Mouse (Mus musculus) T-cell, adult 2 months (primary cell): Measurements from ENCODE around the gene Blcap.

Source experiments
- DNase-seq: peaks from one replicate; pipeline ENCODE4 v3.0.0; 2022; ENCODE audit warnings: low spot score

The Blcap gene

DNA sequence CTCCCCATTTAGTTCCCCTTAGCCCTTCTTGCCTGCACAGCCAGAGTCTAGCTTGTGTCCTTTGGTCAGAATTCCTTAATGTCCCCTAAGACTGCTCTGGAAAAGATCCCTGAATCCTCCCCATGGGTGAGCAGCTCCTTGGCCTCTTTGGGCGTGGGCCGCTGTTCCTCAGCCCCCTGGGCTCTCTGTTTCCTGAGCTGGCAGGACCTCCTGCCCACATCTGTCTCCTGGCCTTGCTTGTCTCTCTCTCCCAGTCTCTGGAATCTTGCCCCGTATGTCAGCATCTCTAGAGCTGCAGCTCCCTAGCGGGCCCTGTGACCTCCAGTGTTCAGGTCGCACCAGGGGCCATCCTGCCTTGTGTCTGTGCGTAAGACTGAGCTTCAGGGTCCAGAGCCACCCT is 51.6 kb downstream of the Blcap start:
- no peak for DNase-seq

DNA sequence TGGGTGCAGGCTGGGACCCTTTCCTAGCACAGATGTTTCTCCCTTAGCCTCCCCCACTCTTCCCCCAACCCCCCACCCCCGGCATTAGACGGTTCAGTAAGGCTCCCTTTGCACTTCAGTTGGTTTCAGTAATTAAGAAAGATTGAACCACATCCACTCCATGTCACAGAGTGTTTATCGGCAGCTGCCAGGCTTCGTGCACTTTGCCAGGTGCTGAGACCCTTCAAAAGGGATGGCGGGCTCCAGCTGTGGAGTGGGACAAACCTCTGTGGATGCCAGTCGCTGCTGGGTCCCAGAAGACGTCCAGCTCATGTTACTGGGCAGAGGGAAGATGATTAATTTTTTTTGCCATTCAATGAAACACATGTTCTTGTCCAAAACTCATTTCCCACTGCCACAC is 52.6 kb downstream of the Blcap start:
- DNase-seq = no peak

DNA sequence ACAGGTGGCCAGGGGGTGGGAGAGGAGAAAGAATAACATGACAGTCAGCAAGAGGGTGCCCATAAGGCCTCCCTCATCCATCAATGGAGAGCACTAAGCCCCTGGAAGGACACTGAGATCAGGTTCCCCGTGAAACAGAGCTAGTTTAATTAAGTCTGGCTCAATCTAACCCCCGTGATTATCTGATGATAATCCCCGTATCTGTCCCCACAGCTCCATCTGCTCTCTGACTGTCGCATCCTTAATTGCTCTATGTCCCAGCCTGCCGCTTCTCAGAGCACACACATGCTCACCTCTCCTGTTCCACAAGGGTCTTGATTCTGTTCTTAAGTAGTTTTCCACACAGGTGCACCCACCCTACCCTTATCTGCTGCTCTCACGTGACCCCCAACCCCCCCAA is 53.5 kb downstream of the Blcap start:
- no peak for DNase-seq

DNA sequence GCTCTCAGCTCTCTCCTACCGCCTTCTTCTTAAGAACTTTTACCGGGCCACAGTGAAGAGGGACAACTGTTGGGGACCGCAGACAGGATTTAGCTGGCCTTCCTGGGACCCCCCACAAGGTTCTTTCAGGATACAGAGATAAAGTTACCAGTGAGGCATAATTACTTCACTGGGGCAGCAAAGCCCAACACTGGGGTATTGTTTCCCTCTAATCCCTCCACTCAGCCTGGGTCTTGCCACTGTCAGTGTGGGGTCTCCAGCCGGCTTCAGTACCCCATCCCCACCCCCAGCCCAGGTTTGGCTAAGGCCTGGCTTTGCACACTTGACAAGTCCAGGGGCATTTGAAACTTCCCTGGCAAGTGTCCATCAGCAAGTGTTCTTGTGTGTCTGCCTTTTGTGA is 56.7 kb downstream of the Blcap start:
- DNase-seq = no peak

DNA sequence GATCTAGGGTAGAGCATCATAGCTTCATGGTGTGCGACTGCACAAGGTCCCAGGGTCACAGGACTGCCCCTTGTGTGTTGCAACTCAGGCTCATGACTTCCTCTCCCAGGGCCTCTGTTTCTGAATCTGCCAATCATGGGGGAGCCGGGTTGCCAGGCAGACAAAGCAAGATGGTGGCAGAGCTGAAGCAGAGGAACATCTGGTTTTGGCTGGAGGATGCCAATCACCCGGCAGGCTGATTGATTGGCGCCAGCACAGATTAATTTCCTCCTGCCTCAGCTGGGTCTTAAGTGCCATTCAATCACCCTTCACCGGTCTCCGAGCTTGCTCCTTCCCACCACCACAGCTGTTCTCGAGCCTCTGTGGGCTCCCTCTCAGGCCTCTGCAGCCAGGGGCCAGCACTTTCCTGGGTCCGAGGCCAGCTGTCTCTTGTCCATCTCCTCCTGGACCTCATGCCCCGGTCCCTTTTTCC is 57.3 kb downstream of the Blcap start:
- no peak for DNase-seq

DNA sequence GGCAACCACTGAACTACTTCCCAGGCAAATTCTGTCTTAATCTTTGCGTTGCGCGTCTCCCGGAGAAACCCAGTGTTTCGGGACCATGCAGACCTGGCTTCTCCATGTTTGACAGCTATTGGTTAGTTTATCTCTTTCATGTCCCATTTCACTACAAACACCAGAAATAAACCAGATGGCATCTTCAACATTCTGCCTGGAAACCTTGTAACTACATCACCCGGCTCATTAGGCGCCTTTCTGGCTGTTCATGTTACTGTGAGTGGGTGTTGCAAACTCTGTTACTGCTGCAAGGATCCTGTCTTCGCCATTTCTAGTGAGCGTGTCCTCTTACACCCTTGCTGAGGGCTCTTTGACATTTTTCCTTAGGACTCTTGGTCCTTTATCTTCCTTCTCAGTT is 58.2 kb downstream of the Blcap start:
- no peak for DNase-seq

DNA sequence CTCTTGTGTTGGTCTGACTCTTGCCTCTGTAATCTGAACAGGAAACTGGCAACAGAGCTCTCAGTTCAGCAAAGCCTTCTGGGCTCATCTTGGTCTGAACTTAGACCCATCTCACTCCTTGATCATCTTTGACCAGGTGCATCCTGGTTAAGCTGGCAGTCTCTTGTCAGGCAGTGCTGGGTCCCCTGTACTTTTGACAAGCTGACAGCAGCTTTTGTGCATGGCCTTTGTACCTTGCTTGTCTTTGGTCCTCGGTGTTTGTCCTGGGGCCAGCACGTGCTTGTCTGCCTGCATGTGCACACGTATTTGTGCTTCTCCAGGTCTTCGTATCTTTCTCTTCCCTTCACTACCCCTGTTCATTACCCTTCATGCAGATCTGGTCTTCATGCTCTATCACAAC is 61.0 kb downstream of the Blcap start:
- DNase-seq = no peak

DNA sequence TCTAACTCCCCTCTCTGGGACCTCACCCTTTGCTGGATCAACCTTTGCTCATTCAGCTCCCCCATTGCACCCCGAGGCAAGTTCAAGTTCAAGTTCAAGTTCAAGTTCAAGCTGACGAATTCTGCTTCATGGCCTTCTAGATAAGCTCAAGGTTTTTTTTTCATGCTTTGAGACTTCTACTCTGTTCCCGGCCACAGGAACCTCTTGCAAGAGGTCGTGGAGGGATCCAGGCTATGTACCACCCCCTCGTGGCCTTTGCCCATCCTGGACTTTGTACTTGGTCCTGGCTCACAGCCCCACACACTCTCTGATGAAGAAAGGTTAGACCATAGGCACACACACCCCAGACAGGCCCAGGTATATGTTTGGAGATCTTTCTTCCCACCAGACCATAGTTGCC is 61.9 kb downstream of the Blcap start:
- DNase-seq = no peak

DNA sequence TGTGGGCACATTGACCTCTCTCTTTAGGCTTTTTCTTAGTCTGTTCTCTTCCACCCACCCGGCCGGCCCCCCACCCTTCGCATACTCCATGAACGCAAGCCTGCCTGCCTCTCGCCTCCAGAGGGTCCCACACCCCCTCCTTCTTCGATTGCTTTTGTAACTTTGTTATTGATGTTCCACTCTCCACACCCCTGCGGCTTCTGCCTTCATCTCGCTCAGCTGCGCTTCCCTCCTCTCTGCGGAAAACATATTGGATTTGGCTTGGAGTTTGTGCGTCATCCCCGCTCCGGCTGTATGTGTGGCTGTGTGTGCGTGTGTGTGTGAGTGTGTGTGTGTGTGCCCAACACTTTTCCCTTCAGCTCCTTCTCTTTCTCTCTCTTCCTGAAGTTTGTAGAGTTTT is 64.3 kb downstream of the Blcap start:
- DNase-seq = no peak
